Mouse (Mus musculus) urinary bladder, postnatal 14 days (tissue): ENCODE measurements around the gene Tfr2.

Experiments
- DNase-seq: peaks from one replicate; pipeline ENCODE4 v3.0.0; 2021; ENCODE audit warnings: low spot score

The Tfr2 gene

DNA sequence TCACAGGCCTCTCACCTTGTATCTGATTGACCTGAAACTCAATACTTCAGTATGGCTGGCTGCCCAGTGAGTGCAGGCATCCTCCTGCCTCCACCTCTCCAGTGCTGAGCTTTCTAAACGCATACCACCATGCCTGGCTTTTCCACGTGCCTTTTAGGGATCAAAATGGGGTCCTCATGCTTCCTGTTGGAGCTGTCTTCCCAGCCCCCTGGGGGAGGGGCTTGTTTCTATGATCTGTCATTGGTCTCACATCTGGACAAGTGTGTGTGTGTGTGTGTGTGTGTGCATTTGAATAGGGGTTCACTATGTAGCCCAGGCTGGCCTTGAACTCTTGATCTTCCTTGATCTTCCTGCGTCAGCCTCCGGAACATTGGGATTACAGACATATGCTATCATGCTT is 32.2 kb upstream of the Tfr2 start:
- DNase-seq: no peak

DNA sequence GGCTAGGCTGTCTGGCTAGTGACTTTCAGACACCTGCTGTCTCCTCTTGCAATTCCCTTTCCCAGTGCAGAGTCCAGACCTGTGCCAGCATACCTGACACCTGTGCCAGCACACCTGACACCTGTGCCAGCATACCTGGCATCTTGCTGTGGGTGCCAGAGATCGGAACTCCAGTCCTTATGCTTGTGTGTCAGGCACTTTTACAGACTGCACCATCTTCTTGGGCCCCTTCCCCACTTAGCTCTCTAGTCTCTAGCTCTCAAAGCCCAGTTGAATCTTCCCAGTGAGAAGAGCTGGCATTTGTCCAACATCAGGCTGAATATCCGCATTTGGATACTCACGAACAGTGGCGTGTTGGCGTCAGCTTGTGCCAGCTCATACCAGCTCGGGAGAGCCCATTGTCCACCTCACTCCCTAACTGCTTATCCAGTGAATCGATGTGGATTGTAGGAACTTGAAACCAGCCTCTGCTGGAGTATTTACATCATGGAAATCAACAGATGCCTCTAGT is 30.3 kb upstream of the Tfr2 start:
- no peak for DNase-seq

DNA sequence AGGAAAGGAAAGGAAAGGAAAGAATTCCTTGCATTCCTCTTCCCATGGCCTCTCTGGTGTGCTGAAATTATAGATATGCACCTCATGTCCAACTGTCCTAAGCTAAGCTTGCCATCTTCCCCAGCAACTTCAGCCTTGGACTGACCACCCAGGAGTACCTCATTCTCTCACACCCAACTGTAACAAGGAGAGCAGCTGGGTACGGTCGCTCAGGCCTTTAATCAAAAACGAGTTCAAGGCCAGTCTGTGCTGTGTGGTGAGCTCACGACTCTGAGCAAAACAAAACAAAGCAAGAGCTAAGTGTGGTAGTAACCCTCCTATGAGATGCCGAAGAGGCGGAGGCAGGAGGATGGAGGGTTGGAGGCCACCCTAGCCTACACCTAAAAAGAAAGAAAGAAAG is 28.6 kb upstream of the Tfr2 start:
- no peak for DNase-seq

DNA sequence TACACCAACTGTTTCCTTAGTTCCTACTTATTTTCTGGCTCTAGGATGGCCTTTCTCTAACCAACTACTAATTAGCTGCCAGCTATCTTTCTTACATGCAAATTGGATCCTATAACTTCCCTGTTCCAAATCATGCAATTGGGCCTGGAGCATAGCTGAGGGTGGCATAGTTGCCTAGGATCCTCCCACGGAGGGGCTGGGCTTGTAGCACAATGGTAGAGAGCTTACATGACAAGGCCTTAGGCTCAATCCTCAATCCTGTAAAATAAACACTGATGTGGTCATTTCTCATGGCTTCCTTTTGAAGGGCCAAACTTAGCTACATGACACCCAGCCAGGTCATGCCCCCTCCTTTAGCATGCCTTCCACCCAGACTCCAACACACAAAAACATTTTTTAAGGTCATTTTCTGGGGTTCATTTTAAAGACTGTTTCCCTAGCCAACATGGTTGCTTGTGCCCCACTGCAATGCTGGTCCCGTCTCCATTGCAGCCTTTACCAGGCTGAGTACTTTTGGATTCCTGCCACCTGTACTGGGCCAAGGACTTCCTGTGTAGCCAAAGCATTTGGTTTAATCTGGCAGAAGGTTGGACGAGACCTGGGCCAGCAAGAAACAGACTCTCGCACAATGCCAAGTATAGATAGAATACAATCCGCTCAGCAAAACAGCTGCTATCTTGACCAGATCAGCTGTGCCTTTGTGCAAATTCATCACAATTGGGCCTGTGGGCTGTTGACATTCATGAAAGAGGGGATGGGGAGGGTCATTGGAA is 27.7 kb upstream of the Tfr2 start:
- no peak for DNase-seq

- no peak for DNase-seq
These were observed 24.7 kb upstream of the Tfr2 start for GRCm38 (mm10) chr5:137544926-137545325.

DNA sequence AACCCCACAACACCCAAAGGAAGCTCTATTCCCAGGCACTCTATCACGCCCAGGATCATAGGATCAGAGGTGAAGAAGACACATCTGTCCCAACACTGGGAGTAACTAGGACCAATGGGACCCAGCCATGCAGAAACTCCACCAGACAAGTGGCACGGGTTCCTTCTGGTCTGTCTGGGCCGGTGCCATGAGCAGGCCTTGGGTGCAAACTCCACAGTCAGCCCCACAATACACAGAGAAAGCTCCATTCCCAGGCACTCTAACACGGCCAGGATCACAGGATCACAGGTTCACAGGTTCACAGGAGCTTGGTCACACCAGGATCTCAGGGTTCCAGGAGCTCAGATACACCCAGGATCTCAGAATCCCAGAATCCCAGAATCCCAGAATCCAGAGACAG is 24.0 kb upstream of the Tfr2 start:
- DNase-seq: no peak

DNA sequence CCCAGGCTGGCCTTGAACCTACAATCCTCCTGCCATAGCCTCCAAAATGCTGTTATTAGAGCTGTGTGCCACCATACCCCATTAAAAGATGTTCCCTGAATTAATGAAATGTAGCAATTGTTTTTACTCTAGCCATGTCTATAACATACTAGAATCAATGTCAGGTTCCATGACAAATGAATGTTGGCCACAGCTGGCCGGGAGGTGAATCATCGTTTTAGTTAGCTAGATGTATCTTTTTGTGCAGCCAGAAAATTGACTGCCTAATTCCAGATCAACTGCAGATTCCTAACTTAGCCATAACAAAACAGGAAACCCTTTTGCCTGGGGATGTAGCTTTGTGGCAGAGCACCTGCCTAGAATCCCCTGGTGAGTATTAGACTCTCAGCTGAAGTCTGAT is 19.8 kb upstream of the Tfr2 start:
- no peak for DNase-seq

- DNase-seq: no peak
These were observed 18.5 kb upstream of the Tfr2 start for GRCm38 (mm10) chr5:137551119-137551518.

DNA sequence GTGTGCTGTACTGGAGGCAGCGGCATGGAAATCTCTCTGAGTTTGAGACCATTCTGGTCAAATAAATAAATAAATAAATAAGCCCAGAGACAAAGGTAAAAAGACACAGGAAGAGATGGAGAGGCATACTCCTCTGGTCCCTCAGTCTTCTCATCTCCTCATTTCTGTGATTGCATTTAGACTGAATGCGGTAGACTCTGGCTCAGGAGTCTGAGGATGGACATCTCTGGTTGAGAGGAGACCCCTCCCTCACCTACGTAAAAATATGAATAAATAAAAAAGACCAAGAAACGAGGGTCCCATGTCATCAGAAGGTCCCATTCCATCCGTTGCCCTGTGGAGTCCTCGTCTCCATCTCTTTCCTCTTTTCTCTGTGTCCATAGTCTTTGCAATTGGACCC is 16.6 kb upstream of the Tfr2 start:
- no peak for DNase-seq

- DNase-seq: peak; percentile 67
These were observed 16.2 kb upstream of the Tfr2 start, which contains the start of gene Actl6b for GRCm38 (mm10) chr5:137553411-137553837. TSS of gene Actl6b (plus strand) at chr5:137553517.

DNA sequence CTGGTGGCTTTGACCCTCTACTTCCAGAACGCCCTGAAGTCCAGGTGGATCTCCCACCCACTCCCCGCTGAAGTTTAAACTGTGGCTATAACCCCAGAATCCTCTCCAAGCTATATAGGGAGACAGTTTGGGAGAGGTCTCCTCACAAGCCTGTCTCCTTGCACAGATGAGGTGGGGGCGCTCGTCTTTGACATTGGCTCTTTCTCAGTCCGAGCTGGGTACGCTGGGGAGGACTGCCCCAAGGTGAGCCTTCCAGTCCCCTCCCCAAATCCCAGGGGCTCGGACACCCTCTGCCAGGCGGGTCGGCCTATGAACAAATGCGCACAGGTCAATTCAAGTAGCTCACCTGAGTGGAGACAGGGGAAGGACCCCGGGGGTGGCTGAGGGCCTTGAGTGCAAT is 15.7 kb upstream of the Tfr2 start:
- DNase-seq: no peak

DNA sequence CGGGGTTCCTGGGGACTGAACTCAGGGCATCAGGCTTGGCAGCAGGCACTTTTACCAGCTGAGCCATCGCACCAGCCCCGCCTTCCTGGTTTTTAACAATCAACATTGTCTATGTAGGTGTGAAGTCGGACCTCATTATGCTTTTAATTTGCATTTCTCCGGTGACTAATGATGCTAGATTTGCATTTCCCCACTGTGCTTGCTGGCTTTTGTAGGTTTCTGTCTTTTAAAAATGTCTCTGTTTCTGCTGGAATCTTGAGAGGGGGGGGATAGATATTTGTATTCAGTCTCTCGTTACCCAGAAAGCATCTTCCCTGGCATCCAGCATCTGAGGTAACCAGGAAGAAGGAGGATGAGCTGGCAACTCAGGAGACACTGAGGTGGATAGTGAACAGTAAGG is 8.1 kb upstream of the Tfr2 start:
- no peak for DNase-seq

DNA sequence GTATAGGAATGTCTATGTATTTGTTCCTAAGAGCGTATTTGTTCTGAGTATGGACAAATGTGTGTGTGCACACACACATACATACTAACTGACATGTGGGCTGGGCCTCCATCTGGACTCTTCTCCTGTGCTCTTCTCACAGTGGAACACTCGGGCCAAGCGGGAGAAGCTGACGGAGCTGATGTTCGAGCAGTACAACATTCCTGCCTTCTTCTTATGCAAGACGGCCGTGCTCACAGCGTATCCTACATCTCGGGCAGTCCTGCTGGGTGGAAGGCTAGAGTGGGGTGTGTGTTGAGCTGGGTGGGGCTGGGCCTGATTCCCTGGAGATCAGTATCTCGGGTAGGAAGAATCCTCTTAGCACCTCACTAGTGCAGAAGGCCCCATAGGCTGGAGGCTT is 6.7 kb upstream of the Tfr2 start:
- no peak for DNase-seq

DNA sequence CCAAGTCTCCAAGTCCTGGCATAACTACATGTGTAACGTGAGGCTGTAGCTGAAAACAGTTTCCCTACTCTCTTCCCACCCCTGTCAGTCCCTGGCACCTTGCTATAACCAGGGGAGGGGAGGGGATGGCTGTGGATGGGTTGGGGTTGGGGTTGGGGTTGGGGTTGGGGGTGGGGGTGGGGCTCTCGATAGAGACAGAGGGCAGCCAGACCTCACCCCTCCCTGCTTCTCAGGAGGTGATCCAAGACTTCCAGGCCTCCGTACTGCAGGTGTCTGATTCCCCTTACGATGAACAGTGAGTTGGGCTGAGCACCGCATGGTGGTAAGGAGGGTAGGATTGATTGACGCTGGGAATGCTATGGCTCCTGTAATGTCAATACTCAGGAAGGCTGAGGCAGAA is 3.9 kb upstream of the Tfr2 start:
- DNase-seq: no peak

DNA sequence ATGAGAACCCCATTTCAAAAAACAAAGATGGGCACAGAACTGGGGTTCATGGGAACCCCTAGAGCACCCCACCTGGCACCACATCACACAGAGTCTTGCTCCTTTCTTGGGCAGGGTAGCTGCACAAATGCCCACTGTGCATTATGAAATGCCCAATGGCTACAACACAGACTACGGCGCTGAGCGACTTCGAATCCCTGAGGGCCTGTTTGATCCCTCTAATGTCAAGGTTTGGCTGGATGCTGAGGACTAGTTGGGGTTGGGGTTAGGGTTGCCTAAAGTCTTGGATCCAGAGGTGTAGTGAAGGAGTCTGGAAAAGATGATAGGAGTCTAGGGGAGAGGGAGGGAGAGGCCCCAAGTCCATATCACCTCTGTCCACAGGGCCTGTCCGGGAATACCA is 3.2 kb upstream of the Tfr2 start:
- DNase-seq: no peak

DNA sequence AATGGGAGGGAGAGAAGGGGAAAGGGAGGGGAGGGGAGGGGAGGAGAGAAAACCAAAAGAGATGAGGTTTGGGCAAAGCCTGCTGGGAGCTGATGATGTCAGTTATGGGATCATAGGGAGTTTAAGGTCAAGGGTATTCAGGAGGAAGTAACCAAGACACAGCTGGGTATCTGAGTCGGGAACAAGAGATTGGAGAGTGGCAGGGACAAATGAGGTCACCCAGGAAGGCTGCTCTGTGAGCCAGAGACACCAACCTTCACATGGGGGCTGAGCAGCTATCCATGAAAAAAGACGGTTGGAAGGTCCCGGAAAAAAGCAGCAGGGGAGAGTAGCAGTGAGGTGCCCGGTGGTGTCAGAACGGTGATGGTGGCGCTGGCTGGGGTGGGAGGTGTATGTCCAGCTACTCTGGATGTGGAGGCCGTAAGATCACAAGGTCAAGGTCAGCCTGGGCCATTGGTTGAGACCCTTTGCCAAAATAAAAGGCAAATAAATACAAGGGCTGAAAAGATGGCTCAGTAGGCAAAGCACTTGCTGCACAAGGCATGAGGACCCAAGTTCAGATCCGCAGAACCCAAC is 1.3 kb upstream of the Tfr2 start:
- no peak for DNase-seq

DNA sequence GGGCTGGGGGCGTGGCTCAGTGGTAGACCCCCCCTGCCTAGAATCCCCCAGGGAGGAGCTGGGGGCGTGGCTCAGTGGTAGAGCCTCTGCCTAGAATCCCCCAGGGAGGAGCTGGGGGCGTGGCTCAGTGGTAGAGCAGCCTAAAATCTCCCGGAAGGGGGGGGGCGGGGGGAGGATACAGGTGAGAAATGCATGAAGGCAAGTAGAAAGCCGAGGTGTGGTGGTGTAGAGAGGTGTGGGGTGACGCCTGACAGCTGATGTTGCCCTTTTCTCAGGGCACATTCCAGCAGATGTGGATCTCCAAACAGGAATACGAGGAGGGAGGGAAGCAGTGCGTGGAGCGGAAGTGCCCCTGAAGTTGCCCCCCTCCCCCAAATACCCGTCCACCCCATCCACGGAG is 609 bp upstream of the Tfr2 start:
- DNase-seq: no peak

GRCm38 (mm10) chr5:137570181-137570580 is 541 bp downstream of the Tfr2 start:
- no peak for DNase-seq

GRCm38 (mm10) chr5:137570691-137571586 is 1.3 kb downstream of the Tfr2 start:
- no peak for DNase-seq

GRCm38 (mm10) chr5:137574470-137574901 is 4.8 kb downstream of the Tfr2 start:
- peak; percentile 43 for DNase-seq

DNA sequence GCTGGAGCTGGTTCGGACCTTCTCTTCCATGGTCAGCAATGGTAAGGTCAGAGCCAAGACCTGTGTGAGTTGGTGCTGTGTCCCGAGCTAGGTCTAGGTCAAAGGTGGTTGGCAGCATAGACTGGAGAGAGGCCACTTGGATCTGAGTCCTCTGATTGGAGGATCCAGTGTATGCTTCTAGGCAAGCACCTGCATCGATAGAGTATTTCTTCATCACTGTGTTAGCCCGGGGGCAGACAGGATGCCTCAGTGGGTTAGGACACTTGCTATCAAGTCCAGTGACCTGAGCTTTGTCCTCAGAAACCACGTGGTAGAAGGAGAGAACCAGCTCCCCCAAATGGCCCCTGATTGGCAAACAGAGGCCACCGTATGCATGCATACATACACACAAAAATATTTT is 10.6 kb downstream of the Tfr2 start:
- no peak for DNase-seq

GRCm38 (mm10) chr5:137582702-137583101 is 13.1 kb downstream of the Tfr2 start:
- DNase-seq: no peak
